Mouse (Mus musculus): Measurements from ENCODE around the gene Arhgap23. TPM values are rescaled to one million over a fixed set of nuclear protein-coding genes. Genes with fewer than 3 reads are reported as not detected.

Arhgap23 gene
- polyA plus RNA-seq, 1 experiment from 2014 or later = 3.0 TPM

- 77% methylated on average over 9 of the region's 9 CpGs for WGBS
- ATAC-seq = no peak
- Histone ChIP-seq H3K27me3 (replicated peaks; ENCODE audit: control insufficient read depth, insufficient read depth, low read length) (peaks cover 39% of the 10 kb centered on the region), H3K36me3 (ENCODE audit: control insufficient read depth, insufficient read depth, low read length) (no peaks in the 10 kb centered on the region), H3K4me1 (ENCODE audit: control insufficient read depth, insufficient read depth, low read length) (peaks cover 8% of the 10 kb centered on the region), H3K4me2 (ENCODE audit: low read depth, low read length) (no peak overlapping the region), H3K9me3 (ENCODE audit: control insufficient read depth, low read length) (no peaks in the 10 kb centered on the region), H3K27ac (ENCODE audit: low read length) (no peak overlapping the region), H3K4me3 (ENCODE audit: low read length) (no peak overlapping the region), H3K9ac (ENCODE audit: low read depth, low read length) (no peak overlapping the region)
These were observed 128.6 kb downstream of the Arhgap23 start for GRCm38 (mm10) chr11:97543883-97544282.

DNA sequence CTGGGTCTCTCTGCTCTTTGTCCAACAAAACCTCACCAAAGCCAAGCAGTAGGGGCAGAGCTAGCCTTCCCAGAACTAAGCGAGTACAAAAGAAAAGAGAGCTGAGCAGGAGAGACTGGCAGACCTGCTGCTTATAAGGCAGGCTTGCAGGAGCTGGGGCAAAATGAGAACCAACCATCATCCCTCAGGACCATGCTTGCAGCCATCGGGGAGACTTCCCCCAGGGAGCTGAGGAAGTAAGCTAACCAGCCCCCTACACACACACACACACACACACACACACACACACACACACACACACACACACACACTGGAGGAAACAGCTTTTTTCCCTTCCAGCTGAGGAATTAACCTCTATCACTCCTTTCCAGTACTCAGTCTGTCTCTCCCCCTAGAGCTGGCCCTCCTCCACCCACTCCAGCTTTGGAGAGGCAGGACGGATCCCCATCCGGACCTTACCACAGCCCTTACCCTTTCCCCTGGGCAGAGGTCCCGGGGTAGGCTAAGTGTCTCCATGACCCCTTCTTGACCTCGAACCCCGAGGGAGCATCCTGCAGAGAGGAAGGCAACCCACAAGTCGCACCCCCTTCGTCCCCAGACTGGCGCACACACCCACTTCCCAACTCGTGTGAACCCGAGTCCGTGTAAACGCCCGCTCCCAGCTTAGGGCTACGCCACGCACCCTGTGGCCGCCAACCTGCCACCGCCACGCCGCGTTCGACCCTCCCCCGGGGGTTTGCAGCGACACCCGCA lies 130.7 kb downstream of the Arhgap23 start:
- no peak overlapping the region for H3K27ac ChIP-seq (ENCODE audit: low read length)
- H3K4me2 ChIP-seq (ENCODE audit: low read depth, low read length) = peak overlapping the region; percentile 99
- H3K36me3 ChIP-seq (ENCODE audit: control insufficient read depth, insufficient read depth, low read length) = no peaks in the 10 kb centered on the region
- 6% methylated on average over 26 of the region's 26 CpGs for WGBS
- H3K4me3 ChIP-seq (ENCODE audit: low read length) = peak overlapping the region; percentile 56
- H3K27me3 ChIP-seq (replicated peaks; ENCODE audit: control insufficient read depth, insufficient read depth, low read length) = peaks cover 57% of the 10 kb centered on the region
- peaks cover 6% of the 10 kb centered on the region for H3K4me1 ChIP-seq (ENCODE audit: control insufficient read depth, insufficient read depth, low read length)
- H3K9ac ChIP-seq (ENCODE audit: low read depth, low read length) = peak overlapping the region; percentile 58; the same call in 1 of the 2 replicates
- no peaks in the 10 kb centered on the region for H3K9me3 ChIP-seq (ENCODE audit: control insufficient read depth, low read length)
- ATAC-seq = 0 out of 2 replicates have a peak, but pooled peaks have one; percentile 35

DNA sequence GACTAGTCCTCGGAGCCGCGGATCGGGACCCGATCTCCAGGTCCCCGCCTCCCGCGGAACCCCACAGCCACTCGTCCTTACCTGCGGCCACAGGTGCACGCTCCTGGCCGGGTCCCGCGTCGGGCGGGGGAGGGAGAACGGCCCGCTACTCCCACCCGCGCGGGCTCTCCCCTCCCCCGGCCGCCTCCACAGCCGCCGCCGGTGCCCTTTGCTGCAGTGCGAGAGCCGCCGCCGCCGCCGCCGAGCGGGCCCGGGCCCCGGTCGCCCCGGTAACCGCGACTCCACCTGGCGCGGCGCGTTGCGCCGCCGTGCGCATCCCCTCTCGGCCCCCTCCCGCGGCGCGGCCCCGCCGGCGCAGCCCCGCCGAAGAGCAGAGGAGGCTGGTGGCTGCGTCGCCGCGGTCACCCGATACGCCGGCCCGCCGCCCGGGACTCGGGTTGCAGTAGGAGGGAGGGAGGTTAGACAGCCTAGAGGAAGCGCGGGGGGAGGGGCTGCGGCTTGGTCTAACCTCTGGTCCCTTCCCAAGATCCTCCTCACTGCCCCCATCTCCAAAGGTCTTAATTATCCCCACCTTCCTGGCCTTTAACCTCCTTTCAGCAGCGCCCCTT lies 131.6 kb downstream of the Arhgap23 start:
- H3K27me3 ChIP-seq (replicated peaks; ENCODE audit: control insufficient read depth, insufficient read depth, low read length) = peaks cover 66% of the 10 kb centered on the region
- peak overlapping the region; percentile 56 for H3K4me3 ChIP-seq (ENCODE audit: low read length)
- under 1% methylated on average over 70 of the region's 73 CpGs for WGBS
- H3K27ac ChIP-seq (ENCODE audit: low read length) = no peak overlapping the region
- no peaks in the 10 kb centered on the region for H3K36me3 ChIP-seq (ENCODE audit: control insufficient read depth, insufficient read depth, low read length)
- peaks cover 5% of the 10 kb centered on the region for H3K4me1 ChIP-seq (ENCODE audit: control insufficient read depth, insufficient read depth, low read length)
- ATAC-seq = peak; percentile 54
- peak overlapping the region; percentile 58 for H3K9ac ChIP-seq (ENCODE audit: low read depth, low read length)
- no peaks in the 10 kb centered on the region for H3K9me3 ChIP-seq (ENCODE audit: control insufficient read depth, low read length)
- H3K4me2 ChIP-seq (ENCODE audit: low read depth, low read length) = peak overlapping the region; percentile 99

GRCm38 (mm10) chr11:97547957-97548706 lies 132.8 kb downstream of the Arhgap23 start:
- Histone ChIP-seq H3K4me1 (ENCODE audit: control insufficient read depth, insufficient read depth, low read length) (peaks cover 5% of the 10 kb centered on the region), H3K9ac (ENCODE audit: low read depth, low read length) (no peak overlapping the region), H3K4me3 (ENCODE audit: low read length) (no peak overlapping the region), H3K36me3 (ENCODE audit: control insufficient read depth, insufficient read depth, low read length) (no peaks in the 10 kb centered on the region), H3K4me2 (ENCODE audit: low read depth, low read length) (no peak overlapping the region), H3K27ac (ENCODE audit: low read length) (no peak overlapping the region), H3K9me3 (ENCODE audit: control insufficient read depth, low read length) (no peaks in the 10 kb centered on the region), H3K27me3 (replicated peaks; ENCODE audit: control insufficient read depth, insufficient read depth, low read length) (peaks cover 71% of the 10 kb centered on the region)
- 64% methylated on average over 12 of the region's 12 CpGs for WGBS
- ATAC-seq = no peak

- 47% methylated on average over 8 of the region's 8 CpGs for WGBS
- Histone ChIP-seq H3K9ac (ENCODE audit: low read depth, low read length) (no peak overlapping the region), H3K27ac (ENCODE audit: low read length) (no peak overlapping the region), H3K4me1 (ENCODE audit: control insufficient read depth, insufficient read depth, low read length) (peaks cover 5% of the 10 kb centered on the region), H3K9me3 (ENCODE audit: control insufficient read depth, low read length) (no peaks in the 10 kb centered on the region), H3K36me3 (ENCODE audit: control insufficient read depth, insufficient read depth, low read length) (no peaks in the 10 kb centered on the region), H3K4me2 (ENCODE audit: low read depth, low read length) (no peak overlapping the region), H3K4me3 (ENCODE audit: low read length) (no peak overlapping the region), H3K27me3 (replicated peaks; ENCODE audit: control insufficient read depth, insufficient read depth, low read length) (peaks cover 67% of the 10 kb centered on the region)
- no peak for ATAC-seq
These were observed 133.4 kb downstream of the Arhgap23 start for GRCm38 (mm10) chr11:97548757-97549156.

Other genes with a start within 250 kb of the Arhgap23 start
- 31.9 and 36.3 TPM in 2 replicates for gene Kpnb1, start 227.7 kb upstream of the Arhgap23 start, polyA plus RNA-seq (2015; fragmentation: Nextera tagmentation; extraction: Ambion mirVana)
- gene Npepps, start 134.9 kb upstream of the Arhgap23 start, polyA plus RNA-seq (2015; fragmentation: Nextera tagmentation; extraction: Ambion mirVana) = 95.7 and 101 TPM in 2 replicates
- gene Mrpl45, start 99.8 kb upstream of the Arhgap23 start, polyA plus RNA-seq (2015; fragmentation: Nextera tagmentation; extraction: Ambion mirVana) = 65.0 and 65.4 TPM in 2 replicates
- gene Gpr179, start 63.5 kb upstream of the Arhgap23 start, polyA plus RNA-seq (2015; fragmentation: Nextera tagmentation; extraction: Ambion mirVana) = 0.11 and 0.13 TPM in 2 replicates
- gene Socs7, start 53.0 kb upstream of the Arhgap23 start, polyA plus RNA-seq (2015; fragmentation: Nextera tagmentation; extraction: Ambion mirVana) = 1.8 and 2.1 TPM in 2 replicates
- gene 4933428G20Rik, start 84.8 kb downstream of the Arhgap23 start, polyA plus RNA-seq (2015; fragmentation: Nextera tagmentation; extraction: Ambion mirVana) = 0.18 and 0.45 TPM in 2 replicates
- gene Srcin1, start 160.7 kb downstream of the Arhgap23 start, polyA plus RNA-seq (2015; fragmentation: Nextera tagmentation; extraction: Ambion mirVana) = 0.10 and 0.12 TPM in 2 replicates
- 1.1 and 1.3 TPM in 2 replicates for gene Epop, start 214.2 kb downstream of the Arhgap23 start, polyA plus RNA-seq (2015; fragmentation: Nextera tagmentation; extraction: Ambion mirVana)
- gene Mllt6, start 247.9 kb downstream of the Arhgap23 start, polyA plus RNA-seq (2015; fragmentation: Nextera tagmentation; extraction: Ambion mirVana) = 2.2 and 2.6 TPM in 2 replicates

Measured in intestine, embryonic 16.5 days (tissue).